Mouse (Mus musculus): ENCODE results near the gene Lats2. TPM values are rescaled to one million over a fixed set of nuclear protein-coding genes. Genes with fewer than 3 reads are reported as not detected.

Lats2 gene
- polyA plus RNA-seq, 1 experiment: 32.6 TPM

DNA sequence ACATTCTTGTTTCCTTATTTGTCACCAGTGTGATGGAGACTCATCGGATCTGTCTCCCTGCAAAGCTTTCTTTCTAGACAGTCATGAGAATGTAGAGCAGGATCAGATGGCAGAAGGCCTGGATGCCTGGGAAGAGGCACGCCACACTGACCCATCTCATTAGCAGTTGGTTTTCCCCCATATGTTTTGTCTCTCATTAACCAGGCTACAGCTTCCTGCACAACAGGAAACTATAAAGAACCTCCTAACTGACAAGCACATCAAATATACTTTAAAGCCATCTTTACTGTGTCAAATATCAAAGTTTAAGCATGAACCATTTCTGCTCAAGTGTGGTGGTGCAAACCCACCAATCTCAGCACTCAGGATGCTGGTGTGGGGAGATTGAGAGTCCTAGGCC lies 8.7 kb downstream of the Lats2 start:
- Histone ChIP-seq H3K4me3 (replicated peaks; ENCODE audit: insufficient read depth, low read depth, low read length) (no peak overlapping the region), H3K27me3 (ENCODE audit: control insufficient read depth, insufficient read depth, low read length) (no peaks in the 10 kb centered on the region), H3K27ac (ENCODE audit: insufficient read depth, low read length) (no peak overlapping the region), H3K4me1 (ENCODE audit: control insufficient read depth, insufficient read depth, low read length) (no peaks in the 10 kb centered on the region)
- DNase-seq: no peak
- 65% methylated on average over 2 of the region's 2 CpGs for WGBS
- TF ChIP-seq CTCF (IDR thresholded peaks at IDR 0.05; ENCODE audit: borderline replicate concordance, insufficient read depth, low read depth, low read length) (no peak), POLR2A (IDR thresholded peaks at IDR 0.05; ENCODE audit: borderline replicate concordance, insufficient read depth, low read length) (no peak)

DNA sequence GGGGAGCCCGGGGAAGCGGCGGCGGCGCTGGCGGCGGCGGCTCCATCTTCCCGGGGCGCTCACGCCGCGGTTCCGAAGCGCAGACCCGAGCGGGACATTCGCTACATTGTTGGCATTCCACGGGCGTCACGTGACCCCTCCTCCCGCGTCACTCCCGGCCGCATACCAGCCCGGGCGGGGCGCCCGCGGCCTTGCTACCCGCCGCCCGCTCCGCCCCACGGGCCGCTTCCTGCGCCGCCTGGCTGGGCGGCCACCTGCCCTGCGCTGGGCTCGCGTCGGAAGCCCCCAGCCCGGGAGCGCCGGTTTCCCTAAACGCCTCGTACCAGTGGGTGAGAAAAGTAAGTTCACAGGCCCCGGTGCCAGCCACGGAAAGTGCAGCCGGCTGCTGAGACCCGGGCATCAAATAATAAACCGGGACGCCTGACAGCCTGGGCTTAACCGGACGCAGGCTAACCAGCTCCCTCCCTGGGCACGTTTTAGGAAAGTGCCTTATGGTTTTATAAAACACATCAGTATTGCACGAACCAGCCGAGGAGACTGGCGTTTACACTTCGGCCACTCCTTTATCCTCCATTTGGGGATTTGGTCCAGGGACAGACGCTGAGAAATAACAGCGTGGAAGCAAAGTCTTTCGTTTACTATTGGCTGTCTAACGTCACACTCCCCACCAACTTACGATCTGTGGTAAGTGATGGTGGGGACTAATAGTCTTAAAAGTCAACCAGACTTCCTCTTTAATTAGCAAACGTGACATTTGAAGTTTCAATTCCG lies 12.0 kb downstream of the Lats2 start, which contains the start of gene Gm49361:
Gene Gm49361, minus strand, starts transcription at position 103 of the 771 bp plus-strand sequence.
- peak; percentile 93 to 95 for DNase-seq
- H3K4me3 ChIP-seq (replicated peaks; ENCODE audit: insufficient read depth, low read depth, low read length): peak within 1 kb of the TSS; percentile 92
- H3K27ac ChIP-seq (ENCODE audit: insufficient read depth, low read length): peak within 1 kb of the TSS; percentile 85
- H3K4me1 ChIP-seq (ENCODE audit: control insufficient read depth, insufficient read depth, low read length): no peaks in the 10 kb centered on the region; the same call in 1 of the 2 replicates
- peak; percentile 53; the same call in 1 of the 2 replicates for TF ChIP-seq POLR2A (IDR thresholded peaks at IDR 0.05; ENCODE audit: borderline replicate concordance, insufficient read depth, low read length)
- no peak for TF ChIP-seq CTCF (IDR thresholded peaks at IDR 0.05; ENCODE audit: borderline replicate concordance, insufficient read depth, low read depth, low read length)
- H3K27me3 ChIP-seq (ENCODE audit: control insufficient read depth, insufficient read depth, low read length): no peaks in the 10 kb centered on the region
- WGBS: under 1% methylated on average over 67 of the region's 68 CpGs

DNA sequence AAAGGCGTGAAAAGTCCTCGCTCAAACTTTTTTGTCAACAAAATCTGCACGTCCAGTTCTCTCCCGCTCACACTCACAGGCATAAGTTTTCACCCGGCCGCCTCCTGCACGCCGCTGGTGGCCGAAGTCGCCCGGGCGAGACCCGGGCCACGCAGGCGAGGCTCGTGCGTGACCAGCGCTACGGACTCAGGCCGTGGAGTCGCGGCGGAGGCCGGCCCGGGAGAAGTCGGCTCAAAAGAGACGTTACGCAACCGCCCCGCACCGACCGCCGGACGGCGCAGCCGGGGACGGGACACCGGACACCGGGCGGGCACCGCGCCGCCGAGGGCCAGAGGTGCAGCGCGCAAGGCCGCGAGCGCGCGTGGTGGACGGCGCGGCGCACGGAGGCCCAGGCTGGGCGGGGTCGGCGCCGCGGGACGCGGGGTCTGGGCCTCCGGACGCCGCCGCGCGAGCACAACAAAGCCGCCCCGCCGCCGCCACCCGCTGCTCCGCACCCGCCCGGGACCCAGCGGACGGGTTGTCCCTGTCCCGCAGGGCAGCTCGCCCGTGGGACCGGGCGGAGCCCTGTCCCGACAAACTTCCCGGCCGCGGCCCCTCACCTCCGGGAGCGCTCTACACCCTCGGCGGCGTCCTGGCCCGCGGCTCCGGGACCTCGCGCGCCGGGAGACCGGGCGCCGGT lies 12.8 kb downstream of the Lats2 start:
- Histone ChIP-seq H3K4me3 (replicated peaks; ENCODE audit: insufficient read depth, low read depth, low read length) (peak overlapping the region; percentile 92), H3K27ac (ENCODE audit: insufficient read depth, low read length) (peak overlapping the region; percentile 85), H3K27me3 (ENCODE audit: control insufficient read depth, insufficient read depth, low read length) (no peaks in the 10 kb centered on the region), H3K4me1 (ENCODE audit: control insufficient read depth, insufficient read depth, low read length) (no peaks in the 10 kb centered on the region; the same call in 1 of the 2 replicates)
- TF ChIP-seq POLR2A (IDR thresholded peaks at IDR 0.05; ENCODE audit: borderline replicate concordance, insufficient read depth, low read length) (no peak), CTCF (IDR thresholded peaks at IDR 0.05; ENCODE audit: borderline replicate concordance, insufficient read depth, low read depth, low read length) (no peak)
- peak; percentile 71 to 78 for DNase-seq
- under 1% methylated on average over 89 of the region's 103 CpGs for WGBS

DNA sequence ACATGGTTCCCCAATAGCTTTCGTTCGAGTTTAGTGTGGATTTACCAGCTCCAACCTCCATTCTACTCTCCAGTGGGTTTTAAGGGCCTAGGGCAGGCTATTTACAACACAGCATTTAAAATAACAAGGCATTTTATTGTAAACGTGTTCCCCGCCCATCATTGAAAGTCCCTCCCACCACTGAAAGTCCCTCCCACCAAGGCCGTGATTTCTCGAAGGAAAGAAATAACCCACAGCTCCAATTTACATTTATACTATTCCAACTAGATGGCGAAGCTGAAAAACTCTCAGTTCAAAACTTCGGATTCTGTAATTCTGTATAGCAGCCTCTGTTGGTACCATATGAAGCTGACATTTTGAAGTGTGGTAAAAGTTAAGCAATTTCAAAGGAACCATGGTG lies 13.6 kb downstream of the Lats2 start:
- Histone ChIP-seq H3K27ac (ENCODE audit: insufficient read depth, low read length) (no peak overlapping the region), H3K4me1 (ENCODE audit: control insufficient read depth, insufficient read depth, low read length) (peaks cover 6% of the 10 kb centered on the region), H3K27me3 (ENCODE audit: control insufficient read depth, insufficient read depth, low read length) (no peaks in the 10 kb centered on the region), H3K4me3 (replicated peaks; ENCODE audit: insufficient read depth, low read depth, low read length) (peak overlapping the region; percentile 39)
- DNase-seq: no peak
- WGBS: 4% methylated on average over 8 of the region's 8 CpGs
- TF ChIP-seq POLR2A (IDR thresholded peaks at IDR 0.05; ENCODE audit: borderline replicate concordance, insufficient read depth, low read length) (no peak), CTCF (IDR thresholded peaks at IDR 0.05; ENCODE audit: borderline replicate concordance, insufficient read depth, low read depth, low read length) (no peak)

DNA sequence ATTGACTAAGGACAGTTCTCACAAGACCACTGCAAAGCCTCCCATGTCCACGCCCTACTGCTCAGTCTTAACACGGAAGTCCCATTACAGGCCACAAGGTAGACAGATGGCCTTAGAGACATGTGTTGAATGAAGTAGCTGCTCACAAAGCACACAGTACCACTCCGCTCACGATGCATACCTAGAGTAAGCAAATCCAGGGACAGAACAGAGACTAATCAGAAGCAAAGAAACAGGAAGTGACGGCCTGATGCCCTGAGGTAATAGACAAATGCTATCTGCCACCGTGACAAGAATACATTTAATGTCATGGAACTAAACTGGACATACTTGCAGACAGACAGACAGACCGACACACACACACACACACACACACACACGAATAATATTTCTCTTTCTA lies 17.5 kb downstream of the Lats2 start:
- DNase-seq: no peak
- WGBS: 68% methylated on average over 8 of the region's 8 CpGs
- Histone ChIP-seq H3K27me3 (ENCODE audit: control insufficient read depth, insufficient read depth, low read length) (no peaks in the 10 kb centered on the region), H3K27ac (ENCODE audit: insufficient read depth, low read length) (no peak overlapping the region), H3K4me3 (replicated peaks; ENCODE audit: insufficient read depth, low read depth, low read length) (no peak overlapping the region), H3K4me1 (ENCODE audit: control insufficient read depth, insufficient read depth, low read length) (peaks cover 9% of the 10 kb centered on the region)
- TF ChIP-seq CTCF (IDR thresholded peaks at IDR 0.05; ENCODE audit: borderline replicate concordance, insufficient read depth, low read depth, low read length) (no peak), POLR2A (IDR thresholded peaks at IDR 0.05; ENCODE audit: borderline replicate concordance, insufficient read depth, low read length) (no peak)

DNA sequence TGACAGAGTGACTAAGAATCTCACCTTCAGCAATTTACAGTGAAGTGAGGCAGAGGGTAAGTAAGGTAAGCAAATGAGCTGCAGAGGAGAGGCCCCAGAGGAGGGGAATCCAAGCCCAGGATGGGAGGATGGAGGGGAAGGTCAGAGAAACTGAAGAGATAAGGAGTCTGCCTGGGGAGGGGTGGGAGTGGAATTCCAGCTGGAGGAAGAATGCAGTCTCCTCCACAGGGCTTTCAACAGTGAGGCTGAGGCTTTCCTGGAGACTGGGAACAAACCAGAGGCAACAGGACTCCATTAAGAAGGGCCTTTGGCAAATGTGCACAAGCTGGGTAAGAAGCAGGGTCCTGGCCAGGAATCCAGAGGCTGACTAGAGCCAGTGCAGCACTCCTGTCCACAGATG lies 21.1 kb downstream of the Lats2 start:
- no peak overlapping the region for H3K27ac ChIP-seq (ENCODE audit: insufficient read depth, low read length)
- H3K4me1 ChIP-seq (ENCODE audit: control insufficient read depth, insufficient read depth, low read length): peaks cover 14% of the 10 kb centered on the region
- DNase-seq: no peak
- H3K4me3 ChIP-seq (replicated peaks; ENCODE audit: insufficient read depth, low read depth, low read length): no peak overlapping the region
- TF ChIP-seq CTCF (IDR thresholded peaks at IDR 0.05; ENCODE audit: borderline replicate concordance, insufficient read depth, low read depth, low read length) (no peak), POLR2A (IDR thresholded peaks at IDR 0.05; ENCODE audit: borderline replicate concordance, insufficient read depth, low read length) (no peak)
- H3K27me3 ChIP-seq (ENCODE audit: control insufficient read depth, insufficient read depth, low read length): no peaks in the 10 kb centered on the region

DNA sequence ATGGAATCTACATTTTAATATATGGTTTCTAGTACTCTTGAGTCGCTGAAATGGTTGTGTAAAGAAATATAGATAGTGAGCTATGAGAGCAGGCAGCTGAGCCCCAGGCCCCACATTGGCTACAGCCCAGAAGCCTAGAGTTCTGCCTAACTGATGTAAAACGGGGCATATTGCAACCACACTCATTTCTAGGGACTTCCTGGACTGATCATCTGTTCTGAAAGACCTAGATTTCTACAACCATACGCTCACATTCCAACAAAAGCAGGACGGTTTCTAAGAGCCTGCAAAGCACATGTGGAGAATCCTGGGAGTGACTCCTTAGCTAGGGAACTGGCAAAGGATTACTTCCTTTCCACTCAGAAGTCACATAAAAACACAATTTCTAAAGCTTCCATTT lies 22.0 kb downstream of the Lats2 start:
- H3K4me1 ChIP-seq (ENCODE audit: control insufficient read depth, insufficient read depth, low read length): peaks cover 17% of the 10 kb centered on the region
- 28% methylated on average over 4 of the region's 4 CpGs for WGBS
- DNase-seq: no peak
- TF ChIP-seq CTCF (IDR thresholded peaks at IDR 0.05; ENCODE audit: borderline replicate concordance, insufficient read depth, low read depth, low read length) (no peak), POLR2A (IDR thresholded peaks at IDR 0.05; ENCODE audit: borderline replicate concordance, insufficient read depth, low read length) (no peak)
- no peak overlapping the region for H3K27ac ChIP-seq (ENCODE audit: insufficient read depth, low read length)
- no peak overlapping the region for H3K4me3 ChIP-seq (replicated peaks; ENCODE audit: insufficient read depth, low read depth, low read length)
- no peaks in the 10 kb centered on the region for H3K27me3 ChIP-seq (ENCODE audit: control insufficient read depth, insufficient read depth, low read length)
